Mouse (Mus musculus): ENCODE results near the gene Hgfac. TPM values are rescaled to one million over a fixed set of nuclear protein-coding genes. Genes with fewer than 3 reads are reported as not detected.

Hgfac gene
- polyA plus RNA-seq, 1 experiment from 2014 or later, result 1.7 TPM

Small RNA genes lying within 50 kb of the gene (microRNA-seq; reads per million reads assigned to microRNA genes)
- gene Mir3097, result 4.5 reads per million, percentile 32 among the genes with 10 or more reads in this experiment

Other genes starting within 250 kb of the Hgfac start
- 0.58 and 1.2 TPM in 2 replicates for gene Msantd1, start 133.5 kb upstream of the Hgfac start, polyA plus RNA-seq (2014; fragmentation: Nextera tagmentation; extraction: Ambion mirVana)
- gene Rgs12, start 92.1 kb upstream of the Hgfac start, polyA plus RNA-seq (2014; fragmentation: Nextera tagmentation; extraction: Ambion mirVana), result 19.0 and 22.2 TPM in 2 replicates
- gene Dok7, start 15.3 kb downstream of the Hgfac start, polyA plus RNA-seq (2014; fragmentation: Nextera tagmentation; extraction: Ambion mirVana), result 0.86 and 1.4 TPM in 2 replicates
- gene Lrpap1, start 64.3 kb downstream of the Hgfac start, polyA plus RNA-seq (2014; fragmentation: Nextera tagmentation; extraction: Ambion mirVana), result 107 and 117 TPM in 2 replicates
- gene Adra2c, start 236.8 kb downstream of the Hgfac start, polyA plus RNA-seq (2014; fragmentation: Nextera tagmentation; extraction: Ambion mirVana), result 0.05 TPM in 1 of 2 replicates, not detected in the other

Measured in intestine, embryonic 14.5 days (tissue).